Mouse (Mus musculus): ENCODE measurements around the gene Tor1aip2. TPM values are rescaled to one million over a fixed set of nuclear protein-coding genes. Genes with fewer than 3 reads are reported as not detected.

Gene Tor1aip2
- polyA plus RNA-seq, 1 experiment from 2014 or later: 91.3 TPM

GRCm38 (mm10) chr1:156003201-156003935 is 31.8 kb upstream of the Tor1aip2 start:
- WGBS: 53% methylated on average over 7 of the region's 7 CpGs
- peak; percentile 59; the same call in 1 of the 2 replicates for ATAC-seq (ENCODE audit: insufficient number of reproducible peaks, insufficient read depth, low FRiP score, low read depth)
- H3K27ac ChIP-seq (replicated peaks in 1 of 2; ENCODE audit: control insufficient read depth in 1 of 2, insufficient read depth in 1 of 2, low read depth in 2 of 2, low read length in 2 of 2): no peak overlapping the region

DNA sequence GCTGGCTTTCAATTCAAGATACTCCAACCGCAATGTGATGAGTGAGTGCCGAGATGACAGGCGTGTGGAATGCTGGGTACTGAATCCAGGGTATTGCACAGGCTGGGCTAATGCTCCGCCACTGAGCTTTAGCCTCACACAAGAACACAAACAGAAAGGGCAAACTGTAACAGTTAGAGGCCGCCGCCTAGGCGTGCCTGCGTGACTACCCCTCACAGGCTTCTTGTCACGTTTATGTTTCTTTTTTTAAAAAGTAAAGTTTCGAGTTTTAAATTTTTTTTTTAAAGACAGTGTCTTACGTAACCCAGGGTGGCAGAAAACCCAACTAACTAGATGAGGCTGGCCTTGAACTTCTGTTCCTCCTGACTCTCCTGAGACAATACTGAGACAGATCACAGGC is 29.3 kb upstream of the Tor1aip2 start:
- no peak for ATAC-seq (ENCODE audit: insufficient number of reproducible peaks, insufficient read depth, low FRiP score, low read depth)
- H3K36me3 ChIP-seq (ENCODE audit: control insufficient read depth, insufficient read depth, low read length): peaks cover 60% of the 10 kb centered on the region
- H3K27me3 ChIP-seq (ENCODE audit: control insufficient read depth, insufficient read depth, low read length): no peaks in the 10 kb centered on the region
- no peak overlapping the region for H3K27ac ChIP-seq (replicated peaks in 1 of 2; ENCODE audit: control insufficient read depth in 1 of 2, insufficient read depth in 1 of 2, low read depth in 2 of 2, low read length in 2 of 2)
- no peak overlapping the region for H3K4me3 ChIP-seq (ENCODE audit: control insufficient read depth in 1 of 2, insufficient read depth in 1 of 2, low read depth in 1 of 2, low read length in 2 of 2)
- peaks cover 2 to 10% of the 10 kb centered on the region in 2 experiments; a peak in 3 of 4 replicates for H3K4me1 ChIP-seq (ENCODE audit: control insufficient read depth in 2 of 2, insufficient read depth in 2 of 2, low read length in 2 of 2)
- 84% methylated on average over 11 of the region's 11 CpGs for WGBS
- no peak overlapping the region for H3K4me2 ChIP-seq (ENCODE audit: low read length)
- no peak overlapping the region for H3K9ac ChIP-seq (ENCODE audit: low read length)
- H3K9me3 ChIP-seq (ENCODE audit: control insufficient read depth, low read length): no peaks in the 10 kb centered on the region

More at GRCm38 (mm10) chr1:156003201-156003935, 31.8 kb upstream of the Tor1aip2 start:
- Histone ChIP-seq H3K9me3 (ENCODE audit: control insufficient read depth, low read length) (no peaks in the 10 kb centered on the region), H3K36me3 (ENCODE audit: control insufficient read depth, insufficient read depth, low read length) (peaks cover 42% of the 10 kb centered on the region), H3K4me1 (ENCODE audit: control insufficient read depth in 2 of 2, insufficient read depth in 2 of 2, low read length in 2 of 2) (peaks cover 2 to 10% of the 10 kb centered on the region in 2 experiments; a peak in 3 of 4 replicates), H3K9ac (ENCODE audit: low read length) (no peak overlapping the region), H3K4me3 (ENCODE audit: control insufficient read depth in 1 of 2, insufficient read depth in 1 of 2, low read depth in 1 of 2, low read length in 2 of 2) (no peak overlapping the region), H3K27me3 (ENCODE audit: control insufficient read depth, insufficient read depth, low read length) (no peaks in the 10 kb centered on the region), H3K4me2 (ENCODE audit: low read length) (no peak overlapping the region)

- no peaks in the 10 kb centered on the region for H3K9me3 ChIP-seq (ENCODE audit: control insufficient read depth, low read length)
- peaks cover 81% of the 10 kb centered on the region for H3K36me3 ChIP-seq (ENCODE audit: control insufficient read depth, insufficient read depth, low read length)
- H3K27me3 ChIP-seq (ENCODE audit: control insufficient read depth, insufficient read depth, low read length): no peaks in the 10 kb centered on the region
- H3K9ac ChIP-seq (ENCODE audit: low read length): no peak overlapping the region
- H3K4me2 ChIP-seq (ENCODE audit: low read length): no peak overlapping the region
- H3K4me3 ChIP-seq (ENCODE audit: control insufficient read depth in 1 of 2, insufficient read depth in 1 of 2, low read depth in 1 of 2, low read length in 2 of 2): no peak overlapping the region
- H3K4me1 ChIP-seq (ENCODE audit: control insufficient read depth in 2 of 2, insufficient read depth in 2 of 2, low read length in 2 of 2): no peaks in the 10 kb centered on the region
- ATAC-seq (ENCODE audit: insufficient number of reproducible peaks, insufficient read depth, low FRiP score, low read depth): no peak
- 100% methylated on average over 1 of the region's 1 CpGs for WGBS
- no peak overlapping the region for H3K27ac ChIP-seq (replicated peaks in 1 of 2; ENCODE audit: control insufficient read depth in 1 of 2, insufficient read depth in 1 of 2, low read depth in 2 of 2, low read length in 2 of 2)
Measured at GRCm38 (mm10) chr1:156009003-156009402, 26.2 kb upstream of the Tor1aip2 start.

- Histone ChIP-seq H3K4me2 (ENCODE audit: low read length) (no peak overlapping the region), H3K9ac (ENCODE audit: low read length) (no peak overlapping the region), H3K9me3 (ENCODE audit: control insufficient read depth, low read length) (no peaks in the 10 kb centered on the region), H3K4me1 (ENCODE audit: control insufficient read depth in 2 of 2, insufficient read depth in 2 of 2, low read length in 2 of 2) (no peaks in the 10 kb centered on the region), H3K36me3 (ENCODE audit: control insufficient read depth, insufficient read depth, low read length) (peaks cover 81% of the 10 kb centered on the region), H3K27ac (replicated peaks in 1 of 2; ENCODE audit: control insufficient read depth in 1 of 2, insufficient read depth in 1 of 2, low read depth in 2 of 2, low read length in 2 of 2) (no peak overlapping the region), H3K4me3 (ENCODE audit: control insufficient read depth in 1 of 2, insufficient read depth in 1 of 2, low read depth in 1 of 2, low read length in 2 of 2) (no peak overlapping the region), H3K27me3 (ENCODE audit: control insufficient read depth, insufficient read depth, low read length) (no peaks in the 10 kb centered on the region)
- no peak for ATAC-seq (ENCODE audit: insufficient number of reproducible peaks, insufficient read depth, low FRiP score, low read depth)
- WGBS: 100% methylated on average over 1 of the region's 1 CpGs
Measured at GRCm38 (mm10) chr1:156019800-156020199, 15.4 kb upstream of the Tor1aip2 start.

DNA sequence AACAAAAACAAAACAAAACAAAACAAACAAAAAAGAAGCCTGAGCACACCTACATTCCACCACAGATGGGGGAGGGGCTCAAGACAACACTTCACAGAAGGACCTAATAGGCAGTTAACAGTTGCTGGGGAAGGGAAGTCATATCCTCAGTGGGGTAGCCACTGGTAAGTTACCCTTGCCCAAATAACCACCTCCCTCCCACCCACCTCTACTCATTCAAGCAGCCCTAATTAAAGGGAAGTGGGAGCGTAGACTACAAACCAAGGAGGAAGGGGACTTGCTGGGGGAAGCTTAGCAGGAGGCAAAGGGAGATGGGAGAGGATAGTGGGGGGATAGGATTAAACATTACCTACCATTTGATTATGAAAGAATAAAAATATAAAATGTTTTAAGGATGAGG is 14.8 kb upstream of the Tor1aip2 start:
- Histone ChIP-seq H3K27ac (replicated peaks in 1 of 2; ENCODE audit: control insufficient read depth in 1 of 2, insufficient read depth in 1 of 2, low read depth in 2 of 2, low read length in 2 of 2) (no peak overlapping the region), H3K36me3 (ENCODE audit: control insufficient read depth, insufficient read depth, low read length) (peaks cover 79% of the 10 kb centered on the region), H3K4me2 (ENCODE audit: low read length) (no peak overlapping the region), H3K4me3 (ENCODE audit: control insufficient read depth in 1 of 2, insufficient read depth in 1 of 2, low read depth in 1 of 2, low read length in 2 of 2) (no peak overlapping the region), H3K9ac (ENCODE audit: low read length) (no peak overlapping the region), H3K9me3 (ENCODE audit: control insufficient read depth, low read length) (no peaks in the 10 kb centered on the region), H3K4me1 (ENCODE audit: control insufficient read depth in 2 of 2, insufficient read depth in 2 of 2, low read length in 2 of 2) (no peaks in the 10 kb centered on the region), H3K27me3 (ENCODE audit: control insufficient read depth, insufficient read depth, low read length) (no peaks in the 10 kb centered on the region)
- 93% methylated on average over 1 of the region's 1 CpGs for WGBS
- ATAC-seq (ENCODE audit: insufficient number of reproducible peaks, insufficient read depth, low FRiP score, low read depth): no peak

DNA sequence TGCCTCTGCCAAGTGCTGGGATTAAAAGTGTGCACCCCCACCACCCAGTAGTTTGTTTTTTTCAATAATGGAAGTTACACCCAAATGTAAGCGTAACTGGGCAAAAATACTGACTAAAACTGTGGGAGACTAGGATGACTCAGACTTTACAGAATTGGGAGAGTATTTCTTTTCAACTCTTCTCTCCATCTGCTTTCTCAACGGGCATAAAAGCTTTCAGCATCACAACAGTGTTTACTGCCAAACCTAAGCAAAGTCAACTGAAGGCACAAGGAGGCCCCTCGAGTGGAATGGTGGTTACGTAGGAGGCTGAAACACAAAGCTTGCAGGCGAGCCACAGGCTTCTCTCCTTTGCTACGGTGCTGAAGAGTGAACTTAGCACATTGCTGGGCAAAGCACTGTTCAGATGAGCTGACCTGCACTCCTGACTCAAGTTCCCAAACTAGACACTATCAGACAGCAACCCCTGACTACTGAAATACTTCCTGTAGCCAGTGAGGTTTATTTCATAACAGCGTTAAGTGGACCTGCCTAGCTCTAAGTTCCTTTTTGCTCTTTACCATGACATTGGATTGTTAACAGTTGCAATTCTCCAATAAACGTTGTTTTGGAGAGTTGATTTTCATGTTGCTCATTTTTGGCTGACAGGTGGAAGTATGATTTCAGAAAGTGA is 10.2 kb upstream of the Tor1aip2 start:
- Histone ChIP-seq H3K9me3 (ENCODE audit: control insufficient read depth, low read length) (no peaks in the 10 kb centered on the region), H3K4me3 (ENCODE audit: control insufficient read depth in 1 of 2, insufficient read depth in 1 of 2, low read depth in 1 of 2, low read length in 2 of 2) (no peak overlapping the region), H3K4me2 (ENCODE audit: low read length) (no peak overlapping the region), H3K36me3 (ENCODE audit: control insufficient read depth, insufficient read depth, low read length) (peaks cover 75% of the 10 kb centered on the region), H3K27ac (replicated peaks in 1 of 2; ENCODE audit: control insufficient read depth in 1 of 2, insufficient read depth in 1 of 2, low read depth in 2 of 2, low read length in 2 of 2) (no peak overlapping the region), H3K9ac (ENCODE audit: low read length) (no peak overlapping the region), H3K27me3 (ENCODE audit: control insufficient read depth, insufficient read depth, low read length) (no peaks in the 10 kb centered on the region), H3K4me1 (ENCODE audit: control insufficient read depth in 2 of 2, insufficient read depth in 2 of 2, low read length in 2 of 2) (no peaks in the 10 kb centered on the region)
- no peak for ATAC-seq (ENCODE audit: insufficient number of reproducible peaks, insufficient read depth, low FRiP score, low read depth)
- WGBS: 83% methylated on average over 8 of the region's 8 CpGs

GRCm38 (mm10) chr1:156027849-156028248 is 7.4 kb upstream of the Tor1aip2 start:
- Histone ChIP-seq H3K27me3 (ENCODE audit: control insufficient read depth, insufficient read depth, low read length) (no peaks in the 10 kb centered on the region), H3K4me1 (ENCODE audit: control insufficient read depth in 2 of 2, insufficient read depth in 2 of 2, low read length in 2 of 2) (no peaks in the 10 kb centered on the region), H3K9me3 (ENCODE audit: control insufficient read depth, low read length) (no peaks in the 10 kb centered on the region), H3K4me2 (ENCODE audit: low read length) (no peak overlapping the region), H3K27ac (replicated peaks in 1 of 2; ENCODE audit: control insufficient read depth in 1 of 2, insufficient read depth in 1 of 2, low read depth in 2 of 2, low read length in 2 of 2) (no peak overlapping the region), H3K4me3 (ENCODE audit: control insufficient read depth in 1 of 2, insufficient read depth in 1 of 2, low read depth in 1 of 2, low read length in 2 of 2) (no peak overlapping the region), H3K9ac (ENCODE audit: low read length) (no peak overlapping the region), H3K36me3 (ENCODE audit: control insufficient read depth, insufficient read depth, low read length) (peaks cover 78% of the 10 kb centered on the region)
- ATAC-seq (ENCODE audit: insufficient number of reproducible peaks, insufficient read depth, low FRiP score, low read depth): no peak
- WGBS: 88% methylated on average over 3 of the region's 3 CpGs

Measured in heart, embryonic 14.5 days (tissue).